Mouse (Mus musculus): Measurements from ENCODE around the gene Ttf2. TPM values are rescaled to one million over a fixed set of nuclear protein-coding genes. Genes with fewer than 3 reads are reported as not detected.
A peak's percentile ranks its signal among the peaks of the same experiment; 100 is the strongest.

The Ttf2 gene
- polyA plus RNA-seq, 1 experiment from 2014 or later = 23.0 TPM

- Histone ChIP-seq H3K36me3 (replicated peaks; ENCODE audit: control insufficient read depth, insufficient read depth, low read depth, low read length) (no peaks in the 10 kb centered on the region), H3K4me2 (ENCODE audit: low read depth, low read length) (peak within 1 kb of the TSS; percentile 65), H3K27me3 (ENCODE audit: control insufficient read depth, insufficient read depth, low read length) (no peaks in the 10 kb centered on the region), H3K9ac (replicated peaks; ENCODE audit: low read length) (peak within 1 kb of the TSS; percentile 69), H3K4me3 (ENCODE audit: low read depth, low read length) (peak within 1 kb of the TSS; percentile 60), H3K4me1 (ENCODE audit: control insufficient read depth, insufficient read depth, low read length) (peaks cover 3% of the 10 kb centered on the region; the same call in 1 of the 2 replicates), H3K9me3 (replicated peaks; ENCODE audit: control insufficient read depth, low read length) (no peaks in the 10 kb centered on the region), H3K27ac (replicated peaks; ENCODE audit: low read depth, low read length) (peak within 1 kb of the TSS; percentile 47; the same call in 1 of the 2 replicates)
- peak; percentile 98 for DNase-seq (ENCODE audit: low spot score)
- ATAC-seq (replicated peaks; ENCODE audit: insufficient number of reproducible peaks, low FRiP score, low TSS enrichment, low read depth) = peak; percentile 99
- 0% methylated on average over 39 of the region's 39 CpGs for WGBS
These were observed 47.5 kb downstream of the Ttf2 start, which contains the start of gene Trim45 for GRCm38 (mm10) chr3:100921825-100922505. TSS of gene Trim45 (plus strand) at chr3:100922202.

GRCm38 (mm10) chr3:100920611-100921140, 48.8 kb downstream of the Ttf2 start:
- DNase-seq (ENCODE audit: low spot score) (no peak), ATAC-seq (replicated peaks; ENCODE audit: insufficient number of reproducible peaks, low FRiP score, low TSS enrichment, low read depth) (no peak)
- no peak overlapping the region for H3K4me3 ChIP-seq (ENCODE audit: low read depth, low read length)
- H3K4me2 ChIP-seq (ENCODE audit: low read depth, low read length) = no peak overlapping the region
- H3K36me3 ChIP-seq (replicated peaks; ENCODE audit: control insufficient read depth, insufficient read depth, low read depth, low read length) = no peaks in the 10 kb centered on the region
- WGBS = 87% methylated on average over 9 of the region's 9 CpGs
- H3K27me3 ChIP-seq (ENCODE audit: control insufficient read depth, insufficient read depth, low read length) = no peaks in the 10 kb centered on the region
- H3K9me3 ChIP-seq (replicated peaks; ENCODE audit: control insufficient read depth, low read length) = no peaks in the 10 kb centered on the region
- H3K9ac ChIP-seq (replicated peaks; ENCODE audit: low read length) = no peak overlapping the region
- no peak overlapping the region for H3K27ac ChIP-seq (replicated peaks; ENCODE audit: low read depth, low read length)
- peaks cover 3% of the 10 kb centered on the region; the same call in 1 of the 2 replicates for H3K4me1 ChIP-seq (ENCODE audit: control insufficient read depth, insufficient read depth, low read length)

GRCm38 (mm10) chr3:100916844-100917243, 52.6 kb downstream of the Ttf2 start:
- H3K4me1 ChIP-seq (ENCODE audit: control insufficient read depth, insufficient read depth, low read length) = no peaks in the 10 kb centered on the region
- H3K4me2 ChIP-seq (ENCODE audit: low read depth, low read length) = no peak overlapping the region
- no peaks in the 10 kb centered on the region for H3K9me3 ChIP-seq (replicated peaks; ENCODE audit: control insufficient read depth, low read length)
- no peaks in the 10 kb centered on the region for H3K36me3 ChIP-seq (replicated peaks; ENCODE audit: control insufficient read depth, insufficient read depth, low read depth, low read length)
- H3K9ac ChIP-seq (replicated peaks; ENCODE audit: low read length) = no peak overlapping the region
- H3K27me3 ChIP-seq (ENCODE audit: control insufficient read depth, insufficient read depth, low read length) = no peaks in the 10 kb centered on the region
- WGBS = 20% methylated on average over 7 of the region's 7 CpGs
- no peak overlapping the region for H3K4me3 ChIP-seq (ENCODE audit: low read depth, low read length)
- no peak for ATAC-seq (replicated peaks; ENCODE audit: insufficient number of reproducible peaks, low FRiP score, low TSS enrichment, low read depth)
- DNase-seq (ENCODE audit: low spot score) = peak; percentile 85
- no peak overlapping the region for H3K27ac ChIP-seq (replicated peaks; ENCODE audit: low read depth, low read length)

GRCm38 (mm10) chr3:100911498-100912213, 57.8 kb downstream of the Ttf2 start:
- DNase-seq (ENCODE audit: low spot score) = peak; percentile 11
- H3K4me3 ChIP-seq (ENCODE audit: low read depth, low read length) = no peak overlapping the region
- no peak overlapping the region for H3K4me2 ChIP-seq (ENCODE audit: low read depth, low read length)
- no peak for ATAC-seq (replicated peaks; ENCODE audit: insufficient number of reproducible peaks, low FRiP score, low TSS enrichment, low read depth)
- H3K27me3 ChIP-seq (ENCODE audit: control insufficient read depth, insufficient read depth, low read length) = no peaks in the 10 kb centered on the region
- WGBS = 75% methylated on average over 7 of the region's 7 CpGs
- H3K9me3 ChIP-seq (replicated peaks; ENCODE audit: control insufficient read depth, low read length) = no peaks in the 10 kb centered on the region
- H3K4me1 ChIP-seq (ENCODE audit: control insufficient read depth, insufficient read depth, low read length) = no peaks in the 10 kb centered on the region
- no peak overlapping the region for H3K9ac ChIP-seq (replicated peaks; ENCODE audit: low read length)
- no peak overlapping the region for H3K27ac ChIP-seq (replicated peaks; ENCODE audit: low read depth, low read length)
- H3K36me3 ChIP-seq (replicated peaks; ENCODE audit: control insufficient read depth, insufficient read depth, low read depth, low read length) = no peaks in the 10 kb centered on the region

GRCm38 (mm10) chr3:100911026-100911425, 58.4 kb downstream of the Ttf2 start:
- peak; percentile 23 for DNase-seq (ENCODE audit: low spot score)
- Histone ChIP-seq H3K9ac (replicated peaks; ENCODE audit: low read length) (no peak overlapping the region), H3K36me3 (replicated peaks; ENCODE audit: control insufficient read depth, insufficient read depth, low read depth, low read length) (no peaks in the 10 kb centered on the region), H3K4me1 (ENCODE audit: control insufficient read depth, insufficient read depth, low read length) (no peaks in the 10 kb centered on the region), H3K9me3 (replicated peaks; ENCODE audit: control insufficient read depth, low read length) (no peaks in the 10 kb centered on the region), H3K4me3 (ENCODE audit: low read depth, low read length) (no peak overlapping the region), H3K27me3 (ENCODE audit: control insufficient read depth, insufficient read depth, low read length) (no peaks in the 10 kb centered on the region), H3K27ac (replicated peaks; ENCODE audit: low read depth, low read length) (no peak overlapping the region), H3K4me2 (ENCODE audit: low read depth, low read length) (no peak overlapping the region)
- 70% methylated on average over 9 of the region's 9 CpGs for WGBS
- no peak for ATAC-seq (replicated peaks; ENCODE audit: insufficient number of reproducible peaks, low FRiP score, low TSS enrichment, low read depth)

GRCm38 (mm10) chr3:100910621-100911020, 58.8 kb downstream of the Ttf2 start:
- Histone ChIP-seq H3K9ac (replicated peaks; ENCODE audit: low read length) (no peak overlapping the region), H3K27me3 (ENCODE audit: control insufficient read depth, insufficient read depth, low read length) (no peaks in the 10 kb centered on the region), H3K4me3 (ENCODE audit: low read depth, low read length) (no peak overlapping the region), H3K4me1 (ENCODE audit: control insufficient read depth, insufficient read depth, low read length) (no peaks in the 10 kb centered on the region), H3K27ac (replicated peaks; ENCODE audit: low read depth, low read length) (no peak overlapping the region), H3K4me2 (ENCODE audit: low read depth, low read length) (no peak overlapping the region), H3K9me3 (replicated peaks; ENCODE audit: control insufficient read depth, low read length) (no peaks in the 10 kb centered on the region), H3K36me3 (replicated peaks; ENCODE audit: control insufficient read depth, insufficient read depth, low read depth, low read length) (no peaks in the 10 kb centered on the region)
- DNase-seq (ENCODE audit: low spot score) = no peak
- no peak for ATAC-seq (replicated peaks; ENCODE audit: insufficient number of reproducible peaks, low FRiP score, low TSS enrichment, low read depth)
- WGBS = 56% methylated on average over 5 of the region's 5 CpGs

- H3K9ac ChIP-seq (replicated peaks; ENCODE audit: low read length) = no peak overlapping the region
- no peaks in the 10 kb centered on the region for H3K27me3 ChIP-seq (ENCODE audit: control insufficient read depth, insufficient read depth, low read length)
- no peaks in the 10 kb centered on the region for H3K36me3 ChIP-seq (replicated peaks; ENCODE audit: control insufficient read depth, insufficient read depth, low read depth, low read length)
- H3K4me3 ChIP-seq (ENCODE audit: low read depth, low read length) = no peak overlapping the region
- no peaks in the 10 kb centered on the region for H3K4me1 ChIP-seq (ENCODE audit: control insufficient read depth, insufficient read depth, low read length)
- H3K9me3 ChIP-seq (replicated peaks; ENCODE audit: control insufficient read depth, low read length) = no peaks in the 10 kb centered on the region
- DNase-seq (ENCODE audit: low spot score) = no peak
- H3K27ac ChIP-seq (replicated peaks; ENCODE audit: low read depth, low read length) = no peak overlapping the region
- H3K4me2 ChIP-seq (ENCODE audit: low read depth, low read length) = no peak overlapping the region
- 49% methylated on average over 6 of the region's 6 CpGs for WGBS
- ATAC-seq (replicated peaks; ENCODE audit: insufficient number of reproducible peaks, low FRiP score, low TSS enrichment, low read depth) = no peak
These were observed 60.9 kb downstream of the Ttf2 start for GRCm38 (mm10) chr3:100908594-100908993.

- WGBS = 29% methylated on average over 3 of the region's 3 CpGs
- no peaks in the 10 kb centered on the region for H3K4me1 ChIP-seq (ENCODE audit: control insufficient read depth, insufficient read depth, low read length)
- no peaks in the 10 kb centered on the region for H3K36me3 ChIP-seq (replicated peaks; ENCODE audit: control insufficient read depth, insufficient read depth, low read depth, low read length)
- H3K9ac ChIP-seq (replicated peaks; ENCODE audit: low read length) = no peak overlapping the region
- no peak overlapping the region for H3K4me2 ChIP-seq (ENCODE audit: low read depth, low read length)
- no peaks in the 10 kb centered on the region for H3K27me3 ChIP-seq (ENCODE audit: control insufficient read depth, insufficient read depth, low read length)
- no peak overlapping the region for H3K4me3 ChIP-seq (ENCODE audit: low read depth, low read length)
- no peak for ATAC-seq (replicated peaks; ENCODE audit: insufficient number of reproducible peaks, low FRiP score, low TSS enrichment, low read depth)
- H3K27ac ChIP-seq (replicated peaks; ENCODE audit: low read depth, low read length) = no peak overlapping the region
- H3K9me3 ChIP-seq (replicated peaks; ENCODE audit: control insufficient read depth, low read length) = no peaks in the 10 kb centered on the region
- peak; percentile 6 for DNase-seq (ENCODE audit: low spot score)
These were observed 62.5 kb downstream of the Ttf2 start for GRCm38 (mm10) chr3:100906916-100907315.

Data from embryonic facial prominence, embryonic 11.5 days (tissue).